Mouse (Mus musculus): ENCODE results near the gene Dnajc16. TPM values are rescaled to one million over a fixed set of nuclear protein-coding genes. Genes with fewer than 3 reads are reported as not detected.

The Dnajc16 gene
- total RNA-seq, 1 experiment = 12.1 TPM

- no peak for DNase-seq (ENCODE audit: low read depth, low spot score)
- Histone ChIP-seq H3K36me3 (ENCODE audit: control insufficient read depth, insufficient read depth, low read length, poor library complexity, severe bottlenecking) (peaks cover 2% of the 10 kb centered on the region; the same call in 1 of the 2 replicates), H3K27ac (ENCODE audit: insufficient read depth, low read depth, low read length, poor library complexity, severe bottlenecking) (no peak overlapping the region), H3K4me1 (ENCODE audit: control insufficient read depth in 2 of 2, insufficient read depth in 2 of 2, low read length in 2 of 2, poor library complexity in 1 of 2) (peaks cover 0 to 2% of the 10 kb centered on the region in 2 experiments; a peak in 1 of 4 replicates), H3K4me3 (ENCODE audit: insufficient read depth in 1 of 2, low read depth in 1 of 2, low read length in 2 of 2, poor library complexity in 1 of 2, severe bottlenecking in 1 of 2) (no peak overlapping the region), H3K9me3 (ENCODE audit: control insufficient read depth, insufficient read depth, low read depth, low read length) (no peaks in the 10 kb centered on the region), H3K9ac (ENCODE audit: insufficient read depth, low read depth, low read length, poor library complexity, severe bottlenecking) (no peak overlapping the region)
- in situ Hi-C loops (cut with MboI; ENCODE audit: low sequenced_read_pairs in 2 of 2, unreplicated experiment in 2 of 2) = no loop called here
- TF ChIP-seq MAFK (IDR thresholded peaks at IDR 0.05; ENCODE audit: insufficient read depth, low read depth, low read length) (no peak), HCFC1 (IDR thresholded peaks at IDR 0.05; ENCODE audit: borderline replicate concordance, insufficient read depth, low read length) (no peak), ZC3H11A (IDR thresholded peaks at IDR 0.05; ENCODE audit: borderline replicate concordance, low read depth, low read length) (no peak), CHD2 (IDR thresholded peaks at IDR 0.05; ENCODE audit: low read depth, low read length) (no peak), ZNF384 (IDR thresholded peaks at IDR 0.05; ENCODE audit: low read depth, low read length) (no peak)
Observed at GRCm38 (mm10) chr4:141787046-141787445, 3.7 kb downstream of the Dnajc16 start.

DNA sequence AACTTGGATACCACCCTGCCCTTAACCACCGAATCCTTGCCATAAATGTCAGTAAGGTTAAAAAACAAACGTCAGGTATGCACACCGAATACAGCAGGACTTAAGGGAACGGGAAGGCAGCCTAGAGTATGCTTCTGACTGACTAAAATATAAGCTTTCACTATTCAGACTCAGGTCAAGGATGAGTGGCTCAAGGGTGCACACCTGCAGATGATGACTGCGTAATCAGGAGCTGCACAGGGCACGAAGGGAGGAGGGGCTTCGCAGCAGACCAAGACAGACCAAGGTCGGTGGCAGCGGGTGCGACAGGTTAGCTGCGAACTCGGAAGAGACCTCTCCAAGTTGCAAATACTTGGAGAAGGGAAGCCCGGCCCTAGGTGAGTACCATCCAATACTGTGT lies 4.6 kb downstream of the Dnajc16 start:
- H3K36me3 ChIP-seq (ENCODE audit: control insufficient read depth, insufficient read depth, low read length, poor library complexity, severe bottlenecking) = peaks cover 6% of the 10 kb centered on the region
- no peak for DNase-seq (ENCODE audit: low read depth, low spot score)
- no peaks in the 10 kb centered on the region for H3K9me3 ChIP-seq (ENCODE audit: control insufficient read depth, insufficient read depth, low read depth, low read length)
- H3K27ac ChIP-seq (ENCODE audit: insufficient read depth, low read depth, low read length, poor library complexity, severe bottlenecking) = no peak overlapping the region
- H3K9ac ChIP-seq (ENCODE audit: insufficient read depth, low read depth, low read length, poor library complexity, severe bottlenecking) = no peak overlapping the region
- H3K4me3 ChIP-seq (ENCODE audit: insufficient read depth in 1 of 2, low read depth in 1 of 2, low read length in 2 of 2, poor library complexity in 1 of 2, severe bottlenecking in 1 of 2) = no peak overlapping the region
- TF ChIP-seq HCFC1 (IDR thresholded peaks at IDR 0.05; ENCODE audit: borderline replicate concordance, insufficient read depth, low read length) (no peak), ZNF384 (IDR thresholded peaks at IDR 0.05; ENCODE audit: low read depth, low read length) (no peak), ZC3H11A (IDR thresholded peaks at IDR 0.05; ENCODE audit: borderline replicate concordance, low read depth, low read length) (no peak), MAFK (IDR thresholded peaks at IDR 0.05; ENCODE audit: insufficient read depth, low read depth, low read length) (no peak), CHD2 (IDR thresholded peaks at IDR 0.05; ENCODE audit: low read depth, low read length) (no peak)
- in situ Hi-C loops (cut with MboI; ENCODE audit: low sequenced_read_pairs in 2 of 2, unreplicated experiment in 2 of 2) = no loop called here
- H3K4me1 ChIP-seq (ENCODE audit: control insufficient read depth in 2 of 2, insufficient read depth in 2 of 2, low read length in 2 of 2, poor library complexity in 1 of 2) = peaks cover 0 to 2% of the 10 kb centered on the region in 2 experiments; a peak in 1 of 4 replicates

- no peak for TF ChIP-seq MAFK (IDR thresholded peaks at IDR 0.05; ENCODE audit: insufficient read depth, low read depth, low read length)
- TF ChIP-seq ZC3H11A (IDR thresholded peaks at IDR 0.05; ENCODE audit: borderline replicate concordance, low read depth, low read length) = no peak
- no peak for TF ChIP-seq CHD2 (IDR thresholded peaks at IDR 0.05; ENCODE audit: low read depth, low read length)
- no peak for TF ChIP-seq ZNF384 (IDR thresholded peaks at IDR 0.05; ENCODE audit: low read depth, low read length)
- TF ChIP-seq HCFC1 (IDR thresholded peaks at IDR 0.05; ENCODE audit: borderline replicate concordance, insufficient read depth, low read length) = no peak
- peaks cover 9% of the 10 kb centered on the region for H3K36me3 ChIP-seq (ENCODE audit: control insufficient read depth, insufficient read depth, low read length, poor library complexity, severe bottlenecking)
- in situ Hi-C loops (cut with MboI; ENCODE audit: low sequenced_read_pairs in 2 of 2, unreplicated experiment in 2 of 2) = no loop called here
- H3K4me3 ChIP-seq (ENCODE audit: insufficient read depth in 1 of 2, low read depth in 1 of 2, low read length in 2 of 2, poor library complexity in 1 of 2, severe bottlenecking in 1 of 2) = no peak overlapping the region
- DNase-seq (ENCODE audit: low read depth, low spot score) = no peak
- H3K9me3 ChIP-seq (ENCODE audit: control insufficient read depth, insufficient read depth, low read depth, low read length) = no peaks in the 10 kb centered on the region
- H3K9ac ChIP-seq (ENCODE audit: insufficient read depth, low read depth, low read length, poor library complexity, severe bottlenecking) = no peak overlapping the region
- no peak overlapping the region for H3K27ac ChIP-seq (ENCODE audit: insufficient read depth, low read depth, low read length, poor library complexity, severe bottlenecking)
- H3K4me1 ChIP-seq (ENCODE audit: control insufficient read depth in 2 of 2, insufficient read depth in 2 of 2, low read length in 2 of 2, poor library complexity in 1 of 2) = peaks cover 0 to 2% of the 10 kb centered on the region in 2 experiments; a peak in 1 of 4 replicates
Observed at GRCm38 (mm10) chr4:141784835-141785234, 5.9 kb downstream of the Dnajc16 start.

GRCm38 (mm10) chr4:141781201-141781985 lies 9.3 kb downstream of the Dnajc16 start:
- Histone ChIP-seq H3K9me3 (ENCODE audit: control insufficient read depth, insufficient read depth, low read depth, low read length) (no peaks in the 10 kb centered on the region), H3K27ac (ENCODE audit: insufficient read depth, low read depth, low read length, poor library complexity, severe bottlenecking) (no peak overlapping the region), H3K36me3 (ENCODE audit: control insufficient read depth, insufficient read depth, low read length, poor library complexity, severe bottlenecking) (peaks cover 14% of the 10 kb centered on the region), H3K9ac (ENCODE audit: insufficient read depth, low read depth, low read length, poor library complexity, severe bottlenecking) (no peak overlapping the region), H3K4me3 (ENCODE audit: insufficient read depth in 1 of 2, low read depth in 1 of 2, low read length in 2 of 2, poor library complexity in 1 of 2, severe bottlenecking in 1 of 2) (no peak overlapping the region), H3K4me1 (ENCODE audit: control insufficient read depth in 2 of 2, insufficient read depth in 2 of 2, low read length in 2 of 2, poor library complexity in 1 of 2) (no peaks in the 10 kb centered on the region)
- TF ChIP-seq ZC3H11A (IDR thresholded peaks at IDR 0.05; ENCODE audit: borderline replicate concordance, low read depth, low read length) (no peak), HCFC1 (IDR thresholded peaks at IDR 0.05; ENCODE audit: borderline replicate concordance, insufficient read depth, low read length) (no peak)
- no peak for DNase-seq (ENCODE audit: low read depth, low spot score)
- in situ Hi-C loops (cut with MboI; ENCODE audit: low sequenced_read_pairs in 2 of 2, unreplicated experiment in 2 of 2) = no loop called here

Data from ES-E14 (cell line).